Mouse (Mus musculus) erythroid progenitor cell, adult 5-6 weeks (primary cell): ENCODE data around the gene Gm43951. TPM values are rescaled to one million over a fixed set of nuclear protein-coding genes. Genes with fewer than 3 reads are reported as not detected.
"Not testable (repeated sequence)": the region's sequence is repeated elsewhere in the genome, so short reads cannot be mapped to it uniquely, and the experiment has no call there.

Source experiments
- ATAC-seq: replicated peaks from 2 replicates; pipeline ENCODE4 v1.8.0; 2016; ENCODE audit warnings: moderate number of reproducible peaks, mild to moderate bottlenecking, moderate TSS enrichment, inconsistent platforms; ENCODE audit not compliant: poor library complexity, low FRiP score, severe bottlenecking
- total RNA-seq, 2 experiments: library from RNA; stranded (forward) in 1 of 2; stranded (reverse) in 1 of 2; fragments of 150-400 nt in 1 of 2; fragments of 186-747, 209-891 nt in 1 of 2; gene quantifications; 2 replicates each; pipeline versions ENCODE4 v1.2.3 to v1.2.4; 2015 to 2017; ENCODE audit warnings: low replicate concordance in 2 of 2

Gene Gm43951
- total RNA-seq, 2 experiments from 2014 or later = not detected

GRCm38 (mm10) chr11:72207204-72207833, 679 bp upstream of the Gm43951 start, which contains the start of the genes 4933427D14Rik and Txndc17:
4933427D14Rik (minus strand) TSS chr11:72207459.
Txndc17 (plus strand) TSS chr11:72207547.
- peak; percentile 91 for ATAC-seq

GRCm38 (mm10) chr11:72205256-72205655, 1.4 kb downstream of the Gm43951 start:
- ATAC-seq = no peak

GRCm38 (mm10) chr11:72203440-72203839, 3.2 kb downstream of the Gm43951 start:
- ATAC-seq = no peak

GRCm38 (mm10) chr11:72196506-72196905, 10.1 kb downstream of the Gm43951 start:
- no peak for ATAC-seq

GRCm38 (mm10) chr11:72194259-72194658, 12.4 kb downstream of the Gm43951 start:
- no peak for ATAC-seq

- ATAC-seq = no peak
Observed at GRCm38 (mm10) chr11:72190857-72191256, 15.8 kb downstream of the Gm43951 start.

- no peak for ATAC-seq
Observed at GRCm38 (mm10) chr11:72184252-72184651, 22.4 kb downstream of the Gm43951 start.

GRCm38 (mm10) chr11:72181136-72181535, 25.5 kb downstream of the Gm43951 start:
- ATAC-seq = no peak

- ATAC-seq = no peak
Observed at GRCm38 (mm10) chr11:72180556-72180955, 26.1 kb downstream of the Gm43951 start.

- no peak for ATAC-seq
Observed at GRCm38 (mm10) chr11:72176553-72176952, 30.1 kb downstream of the Gm43951 start.

GRCm38 (mm10) chr11:72175966-72176365, 30.7 kb downstream of the Gm43951 start:
- ATAC-seq = no peak

- no peak for ATAC-seq
Observed at GRCm38 (mm10) chr11:72174721-72175120, 31.9 kb downstream of the Gm43951 start.

GRCm38 (mm10) chr11:72173506-72173905, 33.1 kb downstream of the Gm43951 start:
- no peak for ATAC-seq

- not testable (repeated sequence) for ATAC-seq
Observed at GRCm38 (mm10) chr11:72171906-72172305, 34.7 kb downstream of the Gm43951 start.

- ATAC-seq = no peak
Observed at GRCm38 (mm10) chr11:72169871-72170270, 36.8 kb downstream of the Gm43951 start.

GRCm38 (mm10) chr11:72163198-72163597, 43.4 kb downstream of the Gm43951 start:
- no peak for ATAC-seq

GRCm38 (mm10) chr11:72156624-72157023, 50.0 kb downstream of the Gm43951 start:
- no peak for ATAC-seq

GRCm38 (mm10) chr11:72155981-72156428, 50.6 kb downstream of the Gm43951 start:
- ATAC-seq = no peak

GRCm38 (mm10) chr11:72155186-72155980, 51.3 kb downstream of the Gm43951 start:
- ATAC-seq = no peak
